In genomic region chr3:86786845-86787351, GRCm38 (mm10) we compare ENCODE assay signal across 8 mouse cellular contexts.
DNase-seq lines count a peak whose midpoint lies in the region; ATAC-seq lines count a peak whose summit lies in the region.

No protein-coding gene starts in this region.

- ATAC-seq in intestine, embryonic 15.5 days = peak; percentile 57
- ATAC-seq in limb, embryonic 11.5 days (ENCODE audit: insufficient number of reproducible peaks, low FRiP score, low TSS enrichment, low read depth) = no peak
- peak; percentile 85 for ATAC-seq in neural tube, embryonic 15.5 days (ENCODE audit: low FRiP score)
- no peak for ATAC-seq in erythroid progenitor cell, adult 5-6 weeks (replicated peaks; ENCODE audit: low FRiP score, poor library complexity, severe bottlenecking)

- no peaks in the 10 kb centered on the region for H3K36me3 ChIP-seq in intestine, embryonic 15.5 days
- H3K36me3 ChIP-seq in limb, embryonic 11.5 days (ENCODE audit: control insufficient read depth, insufficient read depth, low read length) = no peaks in the 10 kb centered on the region
- H3K36me3 ChIP-seq in neural tube, embryonic 15.5 days = peaks cover 44% of the 10 kb centered on the region

- no peak overlapping the region for H3K9ac ChIP-seq in intestine, embryonic 15.5 days
- peak overlapping the region; percentile 17; the same call in 1 of the 2 replicates for H3K9ac ChIP-seq in limb, embryonic 11.5 days (ENCODE audit: low read length)
- H3K9ac ChIP-seq in neural tube, embryonic 15.5 days (replicated peaks) = no peak overlapping the region

- H3K4me2 ChIP-seq in intestine, embryonic 15.5 days (replicated peaks) = no peak overlapping the region
- H3K4me2 ChIP-seq in limb, embryonic 11.5 days (ENCODE audit: low read depth, severe bottlenecking) = peak overlapping the region; percentile 20; the same call in 1 of the 2 replicates
- no peak overlapping the region for H3K4me2 ChIP-seq in neural tube, embryonic 15.5 days

- no peaks in the 10 kb centered on the region for H3K9me3 ChIP-seq in intestine, embryonic 15.5 days
- H3K9me3 ChIP-seq in limb, embryonic 11.5 days (ENCODE audit: control insufficient read depth, low read length) = no peaks in the 10 kb centered on the region
- H3K9me3 ChIP-seq in neural tube, embryonic 15.5 days (replicated peaks) = no peaks in the 10 kb centered on the region

- peak; percentile 47 to 84 for DNase-seq in adrenal gland, adult (ENCODE audit: inconsistent age in 2 of 2, low spot score in 1 of 2)
- DNase-seq in adrenal gland, postnatal 4 days (ENCODE audit: low spot score in 2 of 2) = no peak
- peak; percentile 84 to 85 for DNase-seq in cerebellum, postnatal 25 days
- peak; percentile 44 to 52 for DNase-seq in gastrocnemius, postnatal 4 days (ENCODE audit: low spot score in 2 of 2)
- no peak for DNase-seq in limb, embryonic 11.5 days (ENCODE audit: low spot score)

- H3K4me1 ChIP-seq in intestine, embryonic 15.5 days (replicated peaks) = peaks cover 27% of the 10 kb centered on the region
- peaks cover 9% of the 10 kb centered on the region; the same call in 1 of the 2 replicates for H3K4me1 ChIP-seq in limb, embryonic 11.5 days (ENCODE audit: control insufficient read depth, insufficient read depth, low read length)
- H3K4me1 ChIP-seq in neural tube, embryonic 15.5 days = peaks cover 27% of the 10 kb centered on the region

- no peaks in the 10 kb centered on the region for H3K27me3 ChIP-seq in intestine, embryonic 15.5 days (replicated peaks)
- no peaks in the 10 kb centered on the region for H3K27me3 ChIP-seq in limb, embryonic 11.5 days (ENCODE audit: control insufficient read depth, insufficient read depth, low read length)
- no peaks in the 10 kb centered on the region for H3K27me3 ChIP-seq in neural tube, embryonic 15.5 days (replicated peaks)

- H3K27ac ChIP-seq in intestine, embryonic 15.5 days = peak overlapping the region; percentile 79
- no peak overlapping the region for H3K27ac ChIP-seq in limb, embryonic 11.5 days (replicated peaks; ENCODE audit: low read depth, low read length)
- peak overlapping the region; percentile 75 for H3K27ac ChIP-seq in neural tube, embryonic 15.5 days (replicated peaks)

- H3K4me3 ChIP-seq in intestine, embryonic 15.5 days (replicated peaks) = no peak overlapping the region
- H3K4me3 ChIP-seq in limb, embryonic 11.5 days (ENCODE audit: low read depth, low read length) = no peak overlapping the region
- H3K4me3 ChIP-seq in neural tube, embryonic 15.5 days (replicated peaks) = no peak overlapping the region

- WGBS in intestine, embryonic 15.5 days = 35% methylated on average over 11 of the region's 11 CpGs
- WGBS in limb, embryonic 11.5 days = 67% methylated on average over 11 of the region's 11 CpGs
- WGBS in neural tube, embryonic 15.5 days = 64% methylated on average over 11 of the region's 11 CpGs

Comparison
In these comparisons a context has a peak if more than half of its experiments do, and no peak if none do; other contexts are left out.
1. DNase-seq: peak in adrenal gland, adult (2 of 2), cerebellum, postnatal 25 days (2 of 2) and gastrocnemius, postnatal 4 days (2 of 2); none in adrenal gland, postnatal 4 days (0 of 2) and limb, embryonic 11.5 days (single experiment).
2. ATAC-seq: peak in intestine, embryonic 15.5 days (single experiment) and neural tube, embryonic 15.5 days (single experiment); none in limb, embryonic 11.5 days (single experiment) and erythroid progenitor cell, adult 5-6 weeks (single experiment).